Mouse (Mus musculus) neural tube, embryonic 12.5 days (tissue): ENCODE measurements around the gene Kif1b. TPM values are rescaled to one million over a fixed set of nuclear protein-coding genes. Genes with fewer than 3 reads are reported as not detected.
"Not testable (repeated sequence)": the region's sequence is repeated elsewhere in the genome, so short reads cannot be mapped to it uniquely, and the experiment has no call there.

Experiments
- ATAC-seq: fragments of 200-750 bp; cut with Nextera tagmentation; 2 replicates; pipeline ENCODE4 v1.8.0; 2017; ENCODE audit warnings: low read depth, mild to moderate bottlenecking, moderate TSS enrichment, moderate library complexity; ENCODE audit not compliant: low FRiP score
- H3K27ac ChIP-seq: fragments of 300-500 bp; sonication (generic); 2 replicates; pipeline ENCODE4 v1.5.1; 2016
- H3K27me3 ChIP-seq: fragments of 300-500 bp; sonication (generic); replicated peaks from 2 replicates; pipeline ENCODE4 v1.6.1; 2016; ENCODE audit warnings: mild to moderate bottlenecking
- H3K36me3 ChIP-seq: fragments of 300-500 bp; sonication (generic); 2 replicates; pipeline ENCODE4 v1.6.1; 2016; ENCODE audit warnings: mild to moderate bottlenecking
- H3K4me1 ChIP-seq: fragments of 300-500 bp; sonication (generic); 2 replicates; pipeline ENCODE4 v1.6.1; 2016
- H3K4me2 ChIP-seq: fragments of 300-500 bp; sonication (generic); replicated peaks from 2 replicates; pipeline ENCODE4 v1.6.1; 2016; ENCODE audit warnings: mild to moderate bottlenecking
- H3K4me3 ChIP-seq: fragments of 300-500 bp; sonication (generic); 2 replicates; pipeline ENCODE4 v1.5.1; 2016
- H3K9ac ChIP-seq: fragments of 300-500 bp; sonication (generic); 2 replicates; pipeline ENCODE4 v1.6.1; 2016; ENCODE audit warnings: mild to moderate bottlenecking
- H3K9me3 ChIP-seq: fragments of 300-500 bp; sonication (generic); 2 replicates; pipeline ENCODE4 v1.6.1; 2016; ENCODE audit warnings: mild to moderate bottlenecking
- WGBS: fragments of 180-500 bp; shearing (Covaris S2); methylation state at CpG from one replicate; pipeline ENCODE4 v1.1.7; 2016; 5-methylcytosine and 5-hydroxymethylcytosine counted together
- polyA plus RNA-seq: library from polyadenylated mRNA; unstranded; fragments of >200 nt; fragmentation: Nextera tagmentation; extraction: Ambion mirVana; gene quantifications from 2 replicates; pipeline ENCODE4 v1.2.1, GENCODE M21; 2016

Kif1b gene
- polyA plus RNA-seq, 1 experiment from 2014 or later, result 111 TPM

- not testable (repeated sequence) for H3K4me2 ChIP-seq, ATAC-seq, H3K9me3 ChIP-seq, H3K9ac ChIP-seq, H3K27ac ChIP-seq, H3K4me1 ChIP-seq, H3K27me3 ChIP-seq, H3K4me3 ChIP-seq
- H3K36me3 ChIP-seq, result peaks cover 58% of the 10 kb centered on the region
- whole genome bisulfite sequencing, result 93% methylated on average over 3 of the region's 3 CpGs
These were observed 78.8 kb downstream of the Kif1b start for GRCm38 (mm10) chr4:149228682-149229081.

- no peak overlapping the region for H3K27ac ChIP-seq
- no peak overlapping the region for H3K4me2 ChIP-seq
- ATAC-seq, result no peak
- no peaks in the 10 kb centered on the region for H3K4me1 ChIP-seq
- no peaks in the 10 kb centered on the region for H3K9me3 ChIP-seq
- no peaks in the 10 kb centered on the region for H3K27me3 ChIP-seq
- 93% methylated on average over 3 of the region's 3 CpGs for WGBS
- H3K36me3 ChIP-seq, result peaks cover 63% of the 10 kb centered on the region
- H3K9ac ChIP-seq, result no peak overlapping the region
- no peak overlapping the region for H3K4me3 ChIP-seq
These were observed 79.2 kb downstream of the Kif1b start for GRCm38 (mm10) chr4:149228256-149228655.

- Histone ChIP-seq H3K4me1 (no peaks in the 10 kb centered on the region), H3K9me3 (no peaks in the 10 kb centered on the region), H3K27me3 (no peaks in the 10 kb centered on the region), H3K27ac (no peak overlapping the region), H3K4me2 (no peak overlapping the region), H3K4me3 (no peak overlapping the region), H3K9ac (no peak overlapping the region), H3K36me3 (peaks cover 79% of the 10 kb centered on the region)
- ATAC-seq, result no peak
- 80% methylated on average over 3 of the region's 3 CpGs for WGBS
These were observed 81.2 kb downstream of the Kif1b start for GRCm38 (mm10) chr4:149226311-149226710.

GRCm38 (mm10) chr4:149223453-149223852, 84.0 kb downstream of the Kif1b start:
- Histone ChIP-seq H3K4me2 (no peak overlapping the region), H3K36me3 (peaks cover 79% of the 10 kb centered on the region), H3K27me3 (no peaks in the 10 kb centered on the region), H3K4me3 (no peak overlapping the region), H3K9me3 (no peaks in the 10 kb centered on the region), H3K4me1 (peaks cover 13% of the 10 kb centered on the region), H3K27ac (no peak overlapping the region), H3K9ac (no peak overlapping the region)
- 95% methylated on average over 3 of the region's 3 CpGs for WGBS
- no peak for ATAC-seq

GRCm38 (mm10) chr4:149220481-149220880, 87.0 kb downstream of the Kif1b start:
- Histone ChIP-seq H3K36me3 (peaks cover 83% of the 10 kb centered on the region), H3K4me1 (peaks cover 13% of the 10 kb centered on the region), H3K9ac (no peak overlapping the region), H3K27me3 (no peaks in the 10 kb centered on the region), H3K4me3 (no peak overlapping the region), H3K4me2 (no peak overlapping the region), H3K27ac (no peak overlapping the region), H3K9me3 (no peaks in the 10 kb centered on the region)
- WGBS, result 32% methylated on average over 17 of the region's 17 CpGs
- peak; percentile 50; the same call in 1 of the 2 replicates for ATAC-seq

GRCm38 (mm10) chr4:149220042-149220473, 87.4 kb downstream of the Kif1b start:
- Histone ChIP-seq H3K4me2 (no peak overlapping the region), H3K9ac (no peak overlapping the region), H3K9me3 (no peaks in the 10 kb centered on the region), H3K4me3 (no peak overlapping the region), H3K4me1 (peaks cover 13% of the 10 kb centered on the region), H3K27me3 (no peaks in the 10 kb centered on the region), H3K27ac (no peak overlapping the region; the same call in 1 of the 2 replicates), H3K36me3 (peaks cover 83% of the 10 kb centered on the region)
- WGBS, result 24% methylated on average over 5 of the region's 5 CpGs
- ATAC-seq, result peak; percentile 82

- WGBS, result 65% methylated on average over 12 of the region's 12 CpGs
- Histone ChIP-seq H3K4me2 (no peak overlapping the region), H3K9me3 (no peaks in the 10 kb centered on the region), H3K27me3 (no peaks in the 10 kb centered on the region), H3K27ac (no peak overlapping the region; the same call in 1 of the 2 replicates), H3K4me1 (peaks cover 13% of the 10 kb centered on the region), H3K9ac (no peak overlapping the region), H3K36me3 (peaks cover 82% of the 10 kb centered on the region), H3K4me3 (no peak overlapping the region)
- no peak for ATAC-seq
These were observed 88.0 kb downstream of the Kif1b start for GRCm38 (mm10) chr4:149219401-149220041.

- H3K27me3 ChIP-seq, result no peaks in the 10 kb centered on the region
- no peak overlapping the region for H3K4me2 ChIP-seq
- peaks cover 13% of the 10 kb centered on the region for H3K4me1 ChIP-seq
- no peak overlapping the region for H3K4me3 ChIP-seq
- 92% methylated on average over 5 of the region's 5 CpGs for WGBS
- H3K36me3 ChIP-seq, result peaks cover 82% of the 10 kb centered on the region
- H3K27ac ChIP-seq, result no peak overlapping the region
- no peak for ATAC-seq
- no peaks in the 10 kb centered on the region for H3K9me3 ChIP-seq
- H3K9ac ChIP-seq, result no peak overlapping the region
These were observed 89.0 kb downstream of the Kif1b start for GRCm38 (mm10) chr4:149218476-149218875.

GRCm38 (mm10) chr4:149215982-149216381, 91.5 kb downstream of the Kif1b start:
- no peak overlapping the region for H3K27ac ChIP-seq
- H3K27me3 ChIP-seq, result no peaks in the 10 kb centered on the region
- 88% methylated on average over 9 of the region's 9 CpGs for WGBS
- no peak for ATAC-seq
- H3K9me3 ChIP-seq, result no peaks in the 10 kb centered on the region
- no peak overlapping the region for H3K4me3 ChIP-seq
- H3K4me2 ChIP-seq, result no peak overlapping the region
- no peak overlapping the region for H3K9ac ChIP-seq
- peaks cover 82% of the 10 kb centered on the region for H3K36me3 ChIP-seq
- peaks cover 13% of the 10 kb centered on the region for H3K4me1 ChIP-seq

GRCm38 (mm10) chr4:149215397-149215796, 92.1 kb downstream of the Kif1b start:
- 61% methylated on average over 2 of the region's 2 CpGs for WGBS
- Histone ChIP-seq H3K27me3 (no peaks in the 10 kb centered on the region), H3K9me3 (no peaks in the 10 kb centered on the region), H3K27ac (no peak overlapping the region), H3K9ac (no peak overlapping the region), H3K4me3 (no peak overlapping the region), H3K4me2 (no peak overlapping the region), H3K36me3 (peaks cover 81% of the 10 kb centered on the region), H3K4me1 (peaks cover 8% of the 10 kb centered on the region; the same call in 1 of the 2 replicates)
- ATAC-seq, result no peak

GRCm38 (mm10) chr4:149214468-149214867, 93.0 kb downstream of the Kif1b start:
- H3K36me3 ChIP-seq, result peaks cover 84% of the 10 kb centered on the region
- not testable (repeated sequence) for ATAC-seq
- WGBS, result 97% methylated on average over 2 of the region's 2 CpGs

GRCm38 (mm10) chr4:149213466-149213865, 94.0 kb downstream of the Kif1b start:
- H3K4me1 ChIP-seq, result no peaks in the 10 kb centered on the region
- no peaks in the 10 kb centered on the region for H3K27me3 ChIP-seq
- no peak overlapping the region for H3K9ac ChIP-seq
- H3K4me3 ChIP-seq, result no peak overlapping the region
- H3K4me2 ChIP-seq, result no peak overlapping the region
- no peak for ATAC-seq
- no peaks in the 10 kb centered on the region for H3K9me3 ChIP-seq
- peaks cover 86% of the 10 kb centered on the region for H3K36me3 ChIP-seq
- no peak overlapping the region for H3K27ac ChIP-seq
- WGBS, result 97% methylated on average over 9 of the region's 9 CpGs

More at GRCm38 (mm10) chr4:149214468-149214867, 93.0 kb downstream of the Kif1b start:
- H3K4me3 ChIP-seq, H3K4me2 ChIP-seq, H3K9ac ChIP-seq, H3K4me1 ChIP-seq, H3K27me3 ChIP-seq, H3K27ac ChIP-seq, H3K9me3 ChIP-seq: not testable (repeated sequence)

GRCm38 (mm10) chr4:149211441-149211840, 96.1 kb downstream of the Kif1b start:
- H3K4me3 ChIP-seq, H3K27ac ChIP-seq: not testable (repeated sequence)
- 95% methylated on average over 6 of the region's 6 CpGs for WGBS

More at GRCm38 (mm10) chr4:149211441-149211840, 96.1 kb downstream of the Kif1b start:
- H3K9ac ChIP-seq, H3K4me2 ChIP-seq, H3K4me1 ChIP-seq, H3K27me3 ChIP-seq, H3K9me3 ChIP-seq, ATAC-seq: not testable (repeated sequence)
- peaks cover 90% of the 10 kb centered on the region for H3K36me3 ChIP-seq
